Comparison of ENCODE assay signal across 8 mouse cellular contexts in genomic region chr5:138997171-138997788, GRCm38 (mm10). TPM values are rescaled to one million over a fixed set of nuclear protein-coding genes. Genes with fewer than 3 reads are reported as not detected.
DNase-seq lines count a peak whose midpoint lies in the region; ATAC-seq lines count a peak whose summit lies in the region.

Gene Pdgfa, minus strand, starts transcription at chr5:138997370.

- H3K9me3 ChIP-seq in embryonic facial prominence, embryonic 12.5 days: peaks cover 5% of the 10 kb centered on the region; the same call in 1 of the 2 replicates
- no peaks in the 10 kb centered on the region for H3K9me3 ChIP-seq in heart, embryonic 10.5 days
- no peaks in the 10 kb centered on the region for H3K9me3 ChIP-seq in limb, embryonic 15.5 days
- peaks cover 9% of the 10 kb centered on the region; the same call in 1 of the 2 replicates for H3K9me3 ChIP-seq in midbrain, embryonic 13.5 days
- H3K9me3 ChIP-seq in stomach, embryonic 16.5 days (replicated peaks; ENCODE audit: control insufficient read depth, low read length): 0 out of 2 replicates have a peak, but pooled peaks cover 3% of the 10 kb centered on the region

- no peaks in the 10 kb centered on the region for H3K36me3 ChIP-seq in embryonic facial prominence, embryonic 12.5 days
- H3K36me3 ChIP-seq in heart, embryonic 10.5 days: no peaks in the 10 kb centered on the region
- H3K36me3 ChIP-seq in limb, embryonic 15.5 days: no peaks in the 10 kb centered on the region
- H3K36me3 ChIP-seq in midbrain, embryonic 13.5 days: no peaks in the 10 kb centered on the region
- H3K36me3 ChIP-seq in stomach, embryonic 16.5 days (ENCODE audit: control insufficient read depth, insufficient read depth, low read length): no peaks in the 10 kb centered on the region

- H3K4me2 ChIP-seq in embryonic facial prominence, embryonic 12.5 days (replicated peaks): peak within 1 kb of the TSS; percentile 94
- peak within 1 kb of the TSS; percentile 95 for H3K4me2 ChIP-seq in limb, embryonic 15.5 days
- H3K4me2 ChIP-seq in midbrain, embryonic 13.5 days (replicated peaks): peak within 1 kb of the TSS; percentile 95
- peak within 1 kb of the TSS; percentile 93 for H3K4me2 ChIP-seq in stomach, embryonic 16.5 days (ENCODE audit: low read depth, low read length)

- 1% methylated on average over 48 of the region's 48 CpGs for WGBS in embryonic facial prominence, embryonic 12.5 days
- under 1% methylated on average over 48 of the region's 48 CpGs for WGBS in heart, embryonic 10.5 days
- WGBS in limb, embryonic 15.5 days: 5% methylated on average over 48 of the region's 48 CpGs
- WGBS in midbrain, embryonic 13.5 days: 1% methylated on average over 48 of the region's 48 CpGs
- WGBS in stomach, embryonic 16.5 days: 7% methylated on average over 48 of the region's 48 CpGs

- peaks cover 46% of the 10 kb centered on the region for H3K4me1 ChIP-seq in embryonic facial prominence, embryonic 12.5 days
- peaks cover 59% of the 10 kb centered on the region for H3K4me1 ChIP-seq in heart, embryonic 10.5 days
- peaks cover 63% of the 10 kb centered on the region for H3K4me1 ChIP-seq in limb, embryonic 15.5 days
- H3K4me1 ChIP-seq in midbrain, embryonic 13.5 days (replicated peaks): peaks cover 53% of the 10 kb centered on the region
- peaks cover 45% of the 10 kb centered on the region for H3K4me1 ChIP-seq in stomach, embryonic 16.5 days (ENCODE audit: control insufficient read depth, insufficient read depth, low read length)

- H3K9ac ChIP-seq in embryonic facial prominence, embryonic 12.5 days: peak within 1 kb of the TSS; percentile 80; the same call in 1 of the 2 replicates
- H3K9ac ChIP-seq in limb, embryonic 15.5 days: peak within 1 kb of the TSS; percentile 84; the same call in 1 of the 2 replicates
- peak within 1 kb of the TSS; percentile 82 for H3K9ac ChIP-seq in midbrain, embryonic 13.5 days (replicated peaks)
- H3K9ac ChIP-seq in stomach, embryonic 16.5 days (ENCODE audit: low read length): peak within 1 kb of the TSS; percentile 95

- peaks cover 72% of the 10 kb centered on the region for H3K27me3 ChIP-seq in embryonic facial prominence, embryonic 12.5 days
- peaks cover 77% of the 10 kb centered on the region for H3K27me3 ChIP-seq in heart, embryonic 10.5 days (ENCODE audit: insufficient read depth, poor library complexity, severe bottlenecking)
- H3K27me3 ChIP-seq in limb, embryonic 15.5 days: peaks cover 66% of the 10 kb centered on the region
- peaks cover 81% of the 10 kb centered on the region for H3K27me3 ChIP-seq in midbrain, embryonic 13.5 days
- peaks cover 27% of the 10 kb centered on the region for H3K27me3 ChIP-seq in stomach, embryonic 16.5 days (ENCODE audit: control insufficient read depth, insufficient read depth, low read length)

- peak; percentile 28 to 32 for DNase-seq in cerebellum, adult 18-20 months
- DNase-seq in cerebellum, adult 9-10 months: no peak
- peak; percentile 91 for DNase-seq in heart, embryonic 10.5 days (ENCODE audit: low spot score)
- DNase-seq in kidney, adult 9 months: peak; percentile 50

- no peak for ATAC-seq in embryonic facial prominence, embryonic 12.5 days (ENCODE audit: insufficient number of reproducible peaks, insufficient read depth, low FRiP score, low TSS enrichment)
- no peak for ATAC-seq in limb, embryonic 15.5 days (ENCODE audit: insufficient number of reproducible peaks, low FRiP score, low TSS enrichment, low read depth)
- ATAC-seq in midbrain, embryonic 13.5 days: peak; percentile 21; the same call in 1 of the 2 replicates
- ATAC-seq in stomach, embryonic 16.5 days (ENCODE audit: insufficient read depth, low FRiP score): 0 out of 2 replicates have a peak, but pooled peaks have one; percentile 11

- H3K27ac ChIP-seq in embryonic facial prominence, embryonic 12.5 days: no peak within 1 kb of the TSS; the same call in 1 of the 2 replicates
- H3K27ac ChIP-seq in heart, embryonic 10.5 days: peak within 1 kb of the TSS; percentile 95
- peak within 1 kb of the TSS; percentile 91 for H3K27ac ChIP-seq in limb, embryonic 15.5 days
- no peak within 1 kb of the TSS for H3K27ac ChIP-seq in midbrain, embryonic 13.5 days
- peak within 1 kb of the TSS; percentile 94 for H3K27ac ChIP-seq in stomach, embryonic 16.5 days (ENCODE audit: low read length)

- peak within 1 kb of the TSS; percentile 67 for H3K4me3 ChIP-seq in embryonic facial prominence, embryonic 12.5 days
- H3K4me3 ChIP-seq in heart, embryonic 10.5 days: peak within 1 kb of the TSS; percentile 83
- H3K4me3 ChIP-seq in limb, embryonic 15.5 days: peak within 1 kb of the TSS; percentile 77
- H3K4me3 ChIP-seq in midbrain, embryonic 13.5 days (replicated peaks): peak within 1 kb of the TSS; percentile 68
- peak within 1 kb of the TSS; percentile 85 for H3K4me3 ChIP-seq in stomach, embryonic 16.5 days (replicated peaks; ENCODE audit: low read length)

RNA-seq across cellular contexts. Expression of gene Pdgfa, which starts in this region (rescaled TPM):
- 38.4 and 42.8 TPM in 2 replicates for polyA plus RNA-seq in embryonic facial prominence, embryonic 12.5 days (2016; fragmentation: Nextera tagmentation; extraction: Ambion mirVana)
- 22.5 and 23.6 TPM in 2 replicates for polyA plus RNA-seq in heart, embryonic 10.5 days (2016; fragmentation: Nextera tagmentation; extraction: Ambion mirVana)
- 65.7 and 69.9 TPM in 2 replicates for polyA plus RNA-seq in limb, embryonic 15.5 days (2015; fragmentation: Nextera tagmentation; extraction: Ambion mirVana)
- 7.5 and 8.3 TPM in 2 replicates for polyA plus RNA-seq in midbrain, embryonic 13.5 days (2015; fragmentation: Nextera tagmentation; extraction: Ambion mirVana)
- polyA plus RNA-seq in stomach, embryonic 16.5 days (2015; fragmentation: Nextera tagmentation; extraction: Ambion mirVana): 48.5 and 52.3 TPM in 2 replicates

Comparison
In these comparisons a context has a peak if more than half of its experiments do, and no peak if none do; other contexts are left out.
1. ATAC-seq: peak in midbrain, embryonic 13.5 days (single experiment) and stomach, embryonic 16.5 days (single experiment); none in embryonic facial prominence, embryonic 12.5 days (single experiment) and limb, embryonic 15.5 days (single experiment).
2. H3K27ac ChIP-seq: peak in heart, embryonic 10.5 days (single experiment), limb, embryonic 15.5 days (single experiment) and stomach, embryonic 16.5 days (single experiment); none in embryonic facial prominence, embryonic 12.5 days (single experiment) and midbrain, embryonic 13.5 days (single experiment).
3. Peak in every context shown above with its lines, with median percentiles within 50 percentile points of each other: H3K4me2 ChIP-seq, H3K4me3 ChIP-seq and H3K9ac ChIP-seq.